Comparison of ENCODE assay signal across 16 mouse cellular contexts in genomic region chr12:9340769-9341168, GRCm38 (mm10).
"Had no signal": no experiment of that assay in that cellular context is flagged by ENCODE, and none has a peak within 500 bp of the region (broad histone marks: within the 10 kb centered on the region; RNA-seq: fewer than 3 reads in every experiment).

No protein-coding gene starts in this region.

- H3K36me3 ChIP-seq: stomach, embryonic 15.5 days had no signal

- H3K9me3 ChIP-seq: stomach, embryonic 15.5 days had no signal

- H3K27ac ChIP-seq: liver, embryonic 14.5 days; stomach, embryonic 15.5 days had no signal

- H3K4me3 ChIP-seq: megakaryocyte, embryonic 14.5 days; stomach, embryonic 15.5 days had no signal

- DNase-seq: kidney, adult 8-10 months; kidney, postnatal 25 days; layer of hippocampus, adult 9-11 months; layer of hippocampus, postnatal 36 days; lung, adult 18-20 months; lung, postnatal 4 days; right cerebral cortex, postnatal 14 days; thymus, adult 2 months; thymus, postnatal 25 days had no signal

- H3K4me1 ChIP-seq: megakaryocyte, embryonic 14.5 days; stomach, embryonic 15.5 days had no signal

- H3K4me2 ChIP-seq: midbrain, embryonic 11.5 days; stomach, embryonic 15.5 days had no signal

- H3K27me3 ChIP-seq: megakaryocyte, embryonic 14.5 days; stomach, embryonic 15.5 days had no signal

- ATAC-seq: intestine, postnatal 0 days; lung, postnatal 0 days; midbrain, embryonic 16.5 days had no signal

- H3K9ac ChIP-seq: liver, embryonic 14.5 days; stomach, embryonic 15.5 days had no signal
